Mouse (Mus musculus): Measurements from ENCODE around the gene Rap1a. TPM values are rescaled to one million over a fixed set of nuclear protein-coding genes. Genes with fewer than 3 reads are reported as not detected.

Rap1a gene
- total and polyA plus RNA-seq, 3 experiments = 32.3 to 64.5 TPM; not detected in 1

DNA sequence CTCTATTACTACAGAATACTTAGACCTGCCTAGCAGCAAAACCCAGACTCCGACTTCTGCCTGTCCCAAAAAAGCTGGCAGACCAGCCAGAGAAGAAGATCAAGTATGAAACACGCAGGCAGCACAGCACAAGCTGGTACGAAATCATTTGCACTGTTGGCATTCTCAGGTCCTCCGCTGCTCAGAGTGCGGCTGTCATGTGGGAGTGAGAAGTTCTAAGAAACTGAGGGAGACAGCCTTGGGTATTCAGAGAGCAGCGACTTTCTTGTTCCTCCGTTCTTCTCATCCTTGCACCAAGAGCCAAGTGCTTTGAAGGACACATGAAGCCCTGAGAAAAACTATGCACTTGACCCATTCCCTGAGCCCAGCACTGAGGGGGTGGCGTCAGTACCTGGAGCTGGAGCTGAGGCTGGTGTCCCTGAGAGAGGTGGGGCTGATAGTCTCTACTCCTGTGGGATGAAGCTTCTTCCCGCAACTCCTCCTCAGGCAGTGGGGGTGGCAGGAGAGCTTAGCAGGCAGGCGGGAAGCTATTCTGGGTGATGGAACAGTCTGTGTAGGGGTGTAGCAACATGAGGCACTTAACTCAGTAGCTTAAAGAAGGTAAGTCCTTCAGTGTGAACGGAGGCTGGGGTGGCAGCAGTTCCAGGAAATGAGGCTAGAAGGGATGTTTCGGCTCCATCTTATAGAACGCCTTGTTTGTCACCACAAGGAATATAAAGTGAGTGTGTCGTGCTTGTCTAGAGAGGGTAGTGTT is 107.6 kb downstream of the Rap1a start:
- no peak for TF ChIP-seq GATA1 (IDR thresholded peaks at IDR 0.05; ENCODE audit: low read depth, low read length)
- TF ChIP-seq EP300 (IDR thresholded peaks at IDR 0.05; ENCODE audit: low read depth in 1 of 2, low read length in 2 of 2) = no peak
- TF ChIP-seq NRF1 (IDR thresholded peaks at IDR 0.05; ENCODE audit: insufficient read depth, low read depth, low read length, poor library complexity, severe bottlenecking) = no peak
- no peak for TF ChIP-seq ZMIZ1 (IDR thresholded peaks at IDR 0.05; ENCODE audit: low read depth, low read length)
- Histone ChIP-seq H3K27ac (ENCODE audit: control insufficient read depth, low read depth, low read length) (no peak overlapping the region), H3K4me1 (ENCODE audit: control insufficient read depth in 1 of 2, insufficient read depth in 2 of 2, low read length in 2 of 2) (peaks cover 8 to 17% of the 10 kb centered on the region in 2 experiments), H3K4me3 (ENCODE audit: control insufficient read depth in 1 of 2, insufficient read depth in 1 of 2, low read depth in 2 of 2, low read length in 2 of 2) (no peak overlapping the region), H3K9me3 (replicated peaks; ENCODE audit: insufficient read depth, low read length) (no peaks in the 10 kb centered on the region), H3K79me2 (ENCODE audit: control insufficient read depth, insufficient read depth, low read length, poor library complexity) (no peaks in the 10 kb centered on the region), H3K9ac (ENCODE audit: control insufficient read depth, low read depth, low read length, poor library complexity, severe bottlenecking) (no peak overlapping the region), H3K36me3 (ENCODE audit: control insufficient read depth in 1 of 2, insufficient read depth in 2 of 2, low read length in 2 of 2) (peaks cover 0 to 13% of the 10 kb centered on the region in 2 experiments; a peak in 2 of 4 replicates), H3K27me3 (ENCODE audit: control insufficient read depth in 1 of 2, insufficient read depth in 2 of 2, low read length in 2 of 2) (peaks cover 0 to 2% of the 10 kb centered on the region in 2 experiments; a peak in 1 of 4 replicates)
- DNase-seq (ENCODE audit: low read depth, low spot score) = no peak

DNA sequence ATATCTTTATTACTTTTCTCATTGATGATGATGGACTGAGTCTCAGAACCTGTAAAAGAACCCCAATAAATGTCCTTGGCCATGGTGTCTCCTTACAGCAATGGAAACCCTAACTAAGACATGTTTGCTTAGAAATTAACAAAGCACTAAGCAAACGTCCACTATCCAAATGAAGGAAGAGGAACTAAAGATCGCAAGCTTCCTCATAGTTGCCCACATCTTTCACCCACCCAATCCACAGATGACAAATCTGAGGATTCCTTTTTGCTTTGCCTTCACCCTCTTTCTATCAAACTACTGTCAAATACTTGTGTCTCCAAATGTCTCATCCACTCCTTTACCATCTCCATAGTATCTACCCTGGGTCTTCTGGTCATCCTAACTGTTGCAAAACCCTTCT is 112.6 kb downstream of the Rap1a start:
- TF ChIP-seq POLR2A (IDR thresholded peaks at IDR 0.05; ENCODE audit: control insufficient read depth in 1 of 2, insufficient read depth in 1 of 2, low read depth in 1 of 2, low read length in 2 of 2, poor library complexity in 1 of 2) (no peak), ETS1 (IDR thresholded peaks at IDR 0.05; ENCODE audit: low read depth, low read length) (no peak)
- Histone ChIP-seq H3K4me3 (ENCODE audit: control insufficient read depth in 1 of 2, insufficient read depth in 1 of 2, low read depth in 2 of 2, low read length in 2 of 2) (0 out of 4 replicates have a peak overlapping the region, but pooled peaks of 1 of the 2 experiments have one; percentile 2), H3K4me1 (ENCODE audit: control insufficient read depth in 1 of 2, insufficient read depth in 2 of 2, low read length in 2 of 2) (peaks cover 0 to 12% of the 10 kb centered on the region in 2 experiments; a peak in 2 of 4 replicates), H3K27ac (ENCODE audit: control insufficient read depth, low read depth, low read length) (no peak overlapping the region), H3K9me3 (replicated peaks; ENCODE audit: insufficient read depth, low read length) (no peaks in the 10 kb centered on the region), H3K27me3 (ENCODE audit: control insufficient read depth in 1 of 2, insufficient read depth in 2 of 2, low read length in 2 of 2) (peaks cover 0 to 2% of the 10 kb centered on the region in 2 experiments; a peak in 1 of 4 replicates), H3K9ac (ENCODE audit: control insufficient read depth, low read depth, low read length, poor library complexity, severe bottlenecking) (no peak overlapping the region; the same call in 1 of the 2 replicates), H3K79me2 (ENCODE audit: control insufficient read depth, insufficient read depth, low read length, poor library complexity) (peaks cover 20% of the 10 kb centered on the region), H3K36me3 (ENCODE audit: control insufficient read depth in 1 of 2, insufficient read depth in 2 of 2, low read length in 2 of 2) (peaks cover 1 to 13% of the 10 kb centered on the region in 2 experiments)
- peak; percentile 64 for DNase-seq (ENCODE audit: low read depth, low spot score)

DNA sequence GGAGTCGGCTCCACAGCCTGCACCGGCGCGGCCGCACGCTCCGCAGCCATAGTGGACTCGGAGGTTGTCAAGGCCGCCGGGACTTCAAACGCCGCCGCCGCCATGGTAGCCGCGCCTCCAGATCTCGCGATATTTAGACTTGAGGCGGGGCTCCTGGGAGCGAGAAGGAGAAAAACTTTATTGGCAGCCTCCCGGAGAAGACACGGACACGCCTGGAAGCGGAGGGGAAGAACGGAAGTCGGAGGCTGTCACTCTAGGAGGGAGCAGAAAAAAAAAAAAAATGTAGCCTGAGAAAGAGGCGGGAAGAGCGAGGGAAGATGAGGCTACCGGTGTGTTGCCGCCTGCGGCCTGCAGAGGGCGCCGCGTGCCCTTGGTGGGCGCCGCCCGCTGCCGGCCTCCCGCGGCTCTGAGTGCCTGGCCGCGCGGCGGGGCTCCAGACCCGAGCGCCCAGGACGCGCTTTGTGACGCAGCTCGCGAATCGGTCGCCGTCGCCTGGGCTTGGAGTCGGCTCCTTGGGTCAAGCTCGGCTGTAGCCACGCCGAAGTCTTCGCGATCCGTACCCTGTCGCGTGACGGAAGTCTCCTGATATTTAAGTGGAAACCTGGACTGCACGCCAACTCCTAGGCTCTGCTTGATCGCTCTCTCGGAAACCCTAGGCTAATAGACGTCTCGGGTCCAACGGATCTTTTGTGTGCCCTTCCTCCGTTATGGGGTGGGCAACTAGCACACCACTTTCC is 113.6 kb downstream of the Rap1a start, which contains the start of gene Ddx20:
Gene Ddx20 (minus strand): TSS at position 251 of the 737 bp plus-strand sequence.
- peaks cover 20% of the 10 kb centered on the region for H3K79me2 ChIP-seq (ENCODE audit: control insufficient read depth, insufficient read depth, low read length, poor library complexity)
- H3K4me3 ChIP-seq (ENCODE audit: control insufficient read depth in 1 of 2, insufficient read depth in 1 of 2, low read depth in 2 of 2, low read length in 2 of 2) = peak within 1 kb of the TSS; percentile 56 to 89
- H3K27me3 ChIP-seq (ENCODE audit: control insufficient read depth in 1 of 2, insufficient read depth in 2 of 2, low read length in 2 of 2) = no peaks in the 10 kb centered on the region
- peaks cover 1 to 13% of the 10 kb centered on the region in 2 experiments for H3K36me3 ChIP-seq (ENCODE audit: control insufficient read depth in 1 of 2, insufficient read depth in 2 of 2, low read length in 2 of 2)
- H3K9me3 ChIP-seq (replicated peaks; ENCODE audit: insufficient read depth, low read length) = no peaks in the 10 kb centered on the region
- peak; percentile 99 for DNase-seq (ENCODE audit: low read depth, low spot score)
- H3K27ac ChIP-seq (ENCODE audit: control insufficient read depth, low read depth, low read length) = peak within 1 kb of the TSS; percentile 78
- peaks cover 0 to 12% of the 10 kb centered on the region in 2 experiments; a peak in 2 of 4 replicates for H3K4me1 ChIP-seq (ENCODE audit: control insufficient read depth in 1 of 2, insufficient read depth in 2 of 2, low read length in 2 of 2)
- peak within 1 kb of the TSS; percentile 94 for H3K9ac ChIP-seq (ENCODE audit: control insufficient read depth, low read depth, low read length, poor library complexity, severe bottlenecking)
- TF ChIP-seq MXI1 (IDR thresholded peaks at IDR 0.05; ENCODE audit: low read depth, low read length) (peak; percentile 81), USF1 (IDR thresholded peaks at IDR 0.05; ENCODE audit: low read depth, low read length) (no peak), USF2 (IDR thresholded peaks at IDR 0.05; ENCODE audit: borderline replicate concordance in 1 of 2, insufficient read depth in 1 of 2, low read depth in 1 of 2, low read length in 2 of 2) (no peak), RCOR1 (IDR thresholded peaks at IDR 0.05; ENCODE audit: low read depth, low read length) (no peak; the same call in 1 of the 2 replicates), HCFC1 (IDR thresholded peaks at IDR 0.05; ENCODE audit: low read depth, low read length) (peak; percentile 95), MYC (IDR thresholded peaks at IDR 0.05; ENCODE audit: low read depth, low read length) (peak; percentile 65), GATA1 (IDR thresholded peaks at IDR 0.05; ENCODE audit: low read depth, low read length) (no peak), ZKSCAN1 (IDR thresholded peaks at IDR 0.05; ENCODE audit: low read depth, low read length) (no peak), MEF2A (IDR thresholded peaks at IDR 0.05; ENCODE audit: extremely low read depth, insufficient replicate concordance, low read depth, low read length, poor library complexity, severe bottlenecking) (no peak), TBP (IDR thresholded peaks at IDR 0.05; ENCODE audit: low read depth, low read length) (peak; percentile 74), TCF12 (IDR thresholded peaks at IDR 0.05; ENCODE audit: low read depth, low read length) (peak; percentile 81), ZMIZ1 (IDR thresholded peaks at IDR 0.05; ENCODE audit: low read depth, low read length) (no peak), ZC3H11A (IDR thresholded peaks at IDR 0.05; ENCODE audit: low read depth, low read length) (peak; percentile 92), JUND (IDR thresholded peaks at IDR 0.05; ENCODE audit: low read depth, low read length) (no peak), SIN3A (IDR thresholded peaks at IDR 0.05; ENCODE audit: low read length) (peak; percentile 93), UBTF (IDR thresholded peaks at IDR 0.05; ENCODE audit: borderline replicate concordance, insufficient read depth, low read depth, low read length) (no peak), MYB (IDR thresholded peaks at IDR 0.05; ENCODE audit: low read depth, low read length) (no peak)

Data from MEL (cell line).